Mouse (Mus musculus) ES-Bruce4 (cell line): Measurements from ENCODE around the gene Foxr1. TPM values are rescaled to one million over a fixed set of nuclear protein-coding genes. Genes with fewer than 3 reads are reported as not detected.
A peak's percentile ranks its signal among the peaks of the same experiment; 100 is the strongest.

ENCODE experiments used
- H3K27ac ChIP-seq: 2 replicates; pipeline ENCODE4 v1.5.1; 2012; ENCODE audit warnings: low read length, inconsistent platforms; ENCODE audit not compliant: insufficient read depth
- H3K27me3 ChIP-seq: 2 replicates; pipeline ENCODE4 v1.6.1; 2012; ENCODE audit warnings: mild to moderate bottlenecking, low read length, inconsistent platforms; ENCODE audit not compliant: control insufficient read depth, poor library complexity, insufficient read depth, severe bottlenecking
- H3K36me3 ChIP-seq: 2 replicates; pipeline ENCODE4 v1.6.1; 2012; ENCODE audit warnings: inconsistent platforms, mild to moderate bottlenecking, low read length, moderate library complexity; ENCODE audit not compliant: control insufficient read depth, poor library complexity, insufficient read depth, severe bottlenecking
- H3K4me1 ChIP-seq: one replicate; pipeline ENCODE4 v1.8.1; 2011; ENCODE audit warnings: low read length; ENCODE audit not compliant: control insufficient read depth, insufficient read depth
- H3K4me3 ChIP-seq: 2 replicates; pipeline ENCODE4 v1.5.1; 2011; ENCODE audit warnings: low read depth, mild to moderate bottlenecking, low read length
- H3K9ac ChIP-seq: 2 replicates; pipeline ENCODE4 v1.6.1; 2012; ENCODE audit warnings: low read depth, mild to moderate bottlenecking, inconsistent platforms; ENCODE audit not compliant: poor library complexity, severe bottlenecking
- H3K9me3 ChIP-seq: replicated peaks from 2 replicates; pipeline ENCODE4 v1.6.1; 2012; ENCODE audit warnings: mild to moderate bottlenecking, low read length, inconsistent platforms; ENCODE audit not compliant: control insufficient read depth, poor library complexity, insufficient read depth, severe bottlenecking
- CTCF ChIP-seq: IDR thresholded peaks from one replicate; pipeline ENCODE4 v1.8.1; 2011; ENCODE audit warnings: low read depth, low read length
- EP300 ChIP-seq: IDR thresholded peaks from 2 replicates; pipeline ENCODE4 v1.6.1; 2011; ENCODE audit warnings: low read depth, low read length; ENCODE audit not compliant: insufficient read depth
- POLR2A ChIP-seq: IDR thresholded peaks from one replicate; pipeline ENCODE4 v1.8.1; 2011; ENCODE audit warnings: low read length; ENCODE audit not compliant: insufficient read depth
- polyA plus RNA-seq: library from polyadenylated mRNA; stranded (reverse); fragments of >200 nt; gene quantifications from 2 replicates; pipeline ENCODE4 v1.2.4, GENCODE M21; 2011; ENCODE audit warnings: low read depth; ENCODE audit not compliant: missing spikeins, insufficient read depth, insufficient read length

The Foxr1 gene
- polyA plus RNA-seq, 1 experiment = 1.8 TPM

DNA sequence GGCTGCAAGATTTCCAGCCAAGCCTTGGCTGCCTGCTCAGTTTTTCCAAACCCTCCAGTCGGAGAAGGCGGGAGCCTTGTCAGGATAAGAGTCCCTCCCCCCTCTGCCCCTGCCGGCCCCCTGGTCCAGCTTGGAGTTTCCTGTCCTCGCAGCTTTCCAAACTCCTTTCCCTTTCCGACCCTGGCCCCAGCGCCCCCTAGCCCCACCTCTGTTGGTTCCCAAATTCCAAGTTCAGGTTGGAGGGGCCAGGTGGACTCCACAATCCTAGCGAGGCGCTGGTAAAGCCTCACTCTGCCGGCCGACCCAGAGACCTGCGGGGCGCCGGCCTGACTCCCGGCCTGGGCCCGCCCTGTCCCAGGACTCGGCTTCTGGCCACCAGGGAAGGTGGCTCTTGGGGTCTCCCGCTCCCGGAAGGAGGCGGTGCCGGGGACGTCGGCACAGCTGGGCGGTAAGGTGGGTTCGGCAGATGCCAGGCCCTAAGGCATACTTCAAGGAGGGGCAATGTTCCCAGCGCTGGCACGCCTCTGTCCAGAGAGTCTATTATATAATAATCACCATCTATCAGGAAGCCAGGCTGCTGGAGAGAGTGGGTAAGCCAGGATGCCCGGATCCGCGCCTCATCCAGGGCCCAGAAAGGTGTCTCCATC, 38.1 kb upstream of the Foxr1 start:
- H3K36me3 ChIP-seq = no peaks in the 10 kb centered on the region
- peaks cover 2% of the 10 kb centered on the region for H3K4me1 ChIP-seq
- H3K27ac ChIP-seq = no peak overlapping the region
- H3K9me3 ChIP-seq = no peaks in the 10 kb centered on the region
- H3K9ac ChIP-seq = peak overlapping the region; percentile 82
- H3K27me3 ChIP-seq = no peaks in the 10 kb centered on the region
- TF ChIP-seq CTCF (no peak), EP300 (no peak), POLR2A (no peak)
- H3K4me3 ChIP-seq = peak overlapping the region; percentile 82

DNA sequence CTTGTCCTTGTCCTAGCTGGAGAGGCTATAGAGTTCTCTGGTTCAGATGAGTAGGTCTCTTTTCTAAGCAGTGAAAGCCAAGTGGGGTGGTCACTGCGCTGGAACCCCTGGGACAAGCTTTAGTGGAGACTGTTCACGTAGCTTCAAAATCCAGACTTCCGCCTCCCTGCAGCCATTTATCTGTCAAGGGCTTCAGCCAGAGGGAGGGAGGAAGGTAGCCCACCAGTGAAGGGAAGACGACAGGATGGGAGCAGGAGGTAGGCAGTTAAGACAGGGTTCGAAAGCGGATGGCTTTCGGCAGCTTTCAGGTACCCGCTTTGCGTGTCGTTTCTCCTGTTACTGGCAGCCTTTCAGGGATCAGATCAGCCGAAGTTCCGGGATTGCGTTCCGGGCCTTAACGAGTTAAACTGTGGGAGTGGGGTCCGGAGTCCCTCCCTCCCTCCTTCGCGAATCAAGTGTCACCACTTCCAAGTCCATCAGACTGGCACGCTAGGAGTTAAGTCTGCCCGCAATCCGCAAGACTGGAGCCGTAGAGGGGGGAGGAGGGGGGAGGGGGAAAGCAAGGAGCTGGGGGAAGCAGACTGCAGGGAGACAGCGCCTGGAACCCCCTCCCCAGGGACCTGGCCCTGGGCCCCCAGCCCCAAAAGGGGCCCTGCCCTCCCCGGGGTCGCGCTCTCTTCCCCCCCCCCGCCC, 37.4 kb upstream of the Foxr1 start:
- H3K27ac ChIP-seq = no peak overlapping the region
- H3K36me3 ChIP-seq = no peaks in the 10 kb centered on the region
- no peak for TF ChIP-seq POLR2A
- TF ChIP-seq EP300 = 0 out of 2 replicates have a peak, but pooled peaks have one; percentile 63
- TF ChIP-seq CTCF = no peak

DNA sequence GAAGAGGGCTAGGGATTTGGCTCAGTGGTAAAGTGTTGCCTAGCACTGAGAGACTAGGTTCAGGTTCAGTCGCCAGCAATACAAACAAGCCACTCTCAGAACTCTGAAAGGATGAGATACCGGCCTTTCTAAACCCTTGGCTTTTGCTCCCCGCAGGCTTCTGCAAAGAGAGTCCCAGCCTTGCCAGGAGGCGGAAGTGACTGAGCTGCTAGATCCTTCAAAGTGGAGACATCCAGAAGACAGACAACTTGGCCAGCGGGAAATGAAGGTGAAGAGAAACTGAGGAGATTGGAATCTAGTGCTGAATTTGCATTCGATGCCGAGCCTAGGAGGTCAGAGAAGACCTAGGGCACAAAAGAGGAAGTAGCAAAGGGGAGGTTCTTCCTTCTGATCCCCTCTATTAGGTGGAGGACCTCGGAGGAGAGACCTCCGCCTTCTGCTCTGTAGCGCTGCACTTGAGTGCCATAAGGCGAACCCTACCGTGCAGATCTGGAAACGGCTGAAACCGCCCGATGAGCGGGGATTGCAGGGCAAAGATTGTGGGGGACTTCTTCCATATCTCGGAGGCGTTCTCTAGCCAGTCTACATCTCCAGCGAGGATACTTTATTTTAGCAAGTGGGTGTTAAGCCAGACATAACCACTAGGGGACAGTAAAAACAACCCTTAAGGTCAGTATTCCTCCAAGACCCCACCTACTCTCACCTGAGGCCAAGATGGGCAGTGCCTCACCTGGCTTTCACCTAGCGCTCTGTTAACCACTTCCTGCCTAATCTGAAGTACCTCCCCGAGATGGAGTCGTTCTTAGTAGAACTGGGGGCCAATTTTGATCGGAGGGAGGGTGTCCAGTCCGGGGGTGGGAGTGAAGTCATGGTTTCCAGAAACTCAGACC, 36.6 kb upstream of the Foxr1 start:
- no peak overlapping the region for H3K27ac ChIP-seq
- H3K9ac ChIP-seq = no peak overlapping the region
- TF ChIP-seq POLR2A (no peak), EP300 (0 out of 2 replicates have a peak, but pooled peaks have one; percentile 33), CTCF (peak; percentile 43)
- H3K4me1 ChIP-seq = peaks cover 2% of the 10 kb centered on the region
- H3K36me3 ChIP-seq = no peaks in the 10 kb centered on the region
- no peaks in the 10 kb centered on the region for H3K9me3 ChIP-seq
- no peaks in the 10 kb centered on the region for H3K27me3 ChIP-seq
- H3K4me3 ChIP-seq = peak overlapping the region; percentile 68

More for the DNA sequence above, 37.4 kb upstream of the Foxr1 start:
- peak overlapping the region; percentile 82 for H3K9ac ChIP-seq
- H3K9me3 ChIP-seq = no peaks in the 10 kb centered on the region
- H3K27me3 ChIP-seq = no peaks in the 10 kb centered on the region
- peaks cover 2% of the 10 kb centered on the region for H3K4me1 ChIP-seq
- peak overlapping the region; percentile 68 for H3K4me3 ChIP-seq

DNA sequence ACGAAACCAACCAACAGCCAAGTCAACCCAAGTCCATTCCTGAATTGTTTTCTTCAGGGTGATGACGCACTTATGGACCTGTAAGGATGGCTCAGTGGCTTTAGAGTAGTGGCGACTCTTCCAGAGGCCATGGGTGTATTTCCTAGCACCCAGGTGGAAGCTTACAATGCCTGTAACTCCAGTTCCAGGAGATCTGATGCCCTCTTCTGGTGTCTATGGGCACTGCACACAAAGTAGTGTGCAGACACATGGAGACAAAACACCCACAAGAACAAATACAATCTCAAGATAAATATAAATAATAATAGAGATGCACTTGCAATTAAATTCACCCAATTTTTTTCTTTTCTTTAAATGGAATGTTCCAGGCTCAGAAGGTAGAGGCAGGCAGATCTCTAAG, 35.0 kb upstream of the Foxr1 start:
- no peaks in the 10 kb centered on the region for H3K27me3 ChIP-seq
- H3K4me3 ChIP-seq = no peak overlapping the region
- H3K36me3 ChIP-seq = no peaks in the 10 kb centered on the region
- no peak overlapping the region for H3K27ac ChIP-seq
- no peaks in the 10 kb centered on the region for H3K4me1 ChIP-seq
- H3K9ac ChIP-seq = no peak overlapping the region
- TF ChIP-seq EP300 (no peak), CTCF (peak; percentile 11), POLR2A (no peak)
- H3K9me3 ChIP-seq = no peaks in the 10 kb centered on the region

DNA sequence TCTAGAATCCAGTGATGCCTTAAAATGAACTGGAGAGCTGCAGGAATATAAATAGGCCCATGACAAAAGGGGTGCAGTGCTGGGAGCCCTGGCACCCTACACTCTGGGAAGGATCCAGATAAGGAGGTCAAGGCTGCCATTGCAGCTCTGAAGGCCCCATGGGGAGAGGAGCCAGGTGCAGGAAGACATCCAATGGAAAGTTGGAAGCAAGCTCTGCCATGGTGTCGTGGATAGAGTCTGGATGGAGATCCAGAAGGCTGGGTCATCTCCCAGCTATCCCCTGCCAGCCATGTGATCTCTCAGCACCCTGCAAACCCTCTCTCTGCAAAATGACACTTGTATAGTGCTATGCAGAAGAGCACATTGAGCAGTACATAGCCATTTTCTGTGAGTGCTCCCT, 33.4 kb upstream of the Foxr1 start:
- H3K9ac ChIP-seq = no peak overlapping the region
- H3K4me1 ChIP-seq = no peaks in the 10 kb centered on the region
- H3K36me3 ChIP-seq = no peaks in the 10 kb centered on the region
- H3K4me3 ChIP-seq = no peak overlapping the region
- no peaks in the 10 kb centered on the region for H3K27me3 ChIP-seq
- H3K27ac ChIP-seq = no peak overlapping the region
- no peak for TF ChIP-seq CTCF
- TF ChIP-seq POLR2A = no peak
- TF ChIP-seq EP300 = no peak
- H3K9me3 ChIP-seq = no peaks in the 10 kb centered on the region

DNA sequence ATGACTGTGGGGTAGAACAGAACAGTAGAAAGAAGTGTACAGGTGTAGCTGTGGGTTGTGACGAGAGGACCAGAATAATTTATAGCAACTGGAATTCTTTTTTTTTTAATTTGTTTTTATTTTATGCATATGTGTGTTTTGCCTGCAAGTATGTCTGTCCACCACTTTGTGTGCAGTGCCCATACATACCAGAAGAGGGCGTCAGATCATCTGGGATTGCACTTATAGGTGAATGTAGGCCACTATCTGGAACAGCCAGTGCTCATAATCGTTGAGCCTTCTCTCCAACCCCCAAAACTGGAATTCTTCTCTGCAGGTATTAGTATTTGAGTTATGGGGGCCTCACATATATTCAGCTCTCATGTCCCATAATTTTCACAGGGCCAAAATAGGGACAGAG, 32.2 kb upstream of the Foxr1 start:
- Histone ChIP-seq H3K27ac (no peak overlapping the region), H3K4me1 (no peaks in the 10 kb centered on the region)

More for the DNA sequence above, 32.2 kb upstream of the Foxr1 start:
- Histone ChIP-seq H3K9me3 (no peaks in the 10 kb centered on the region), H3K4me3 (no peak overlapping the region), H3K36me3 (no peaks in the 10 kb centered on the region), H3K9ac (no peak overlapping the region), H3K27me3 (no peaks in the 10 kb centered on the region)
- no peak for TF ChIP-seq CTCF
- TF ChIP-seq POLR2A = no peak
- TF ChIP-seq EP300 = no peak
